Mouse (Mus musculus) forebrain, embryonic 15.5 days (tissue): ENCODE results near the gene Snap25. TPM values are rescaled to one million over a fixed set of nuclear protein-coding genes. Genes with fewer than 3 reads are reported as not detected.

Experiments used
- ATAC-seq: fragments of 200-750 bp; cut with Nextera tagmentation; replicated peaks from 2 replicates; pipeline ENCODE4 v1.8.0; 2017; ENCODE audit warnings: mild to moderate bottlenecking, moderate TSS enrichment, moderate library complexity
- H3K27ac ChIP-seq: fragments of 300-500 bp; sonication (generic); replicated peaks from 2 replicates; pipeline ENCODE4 v1.5.1; 2015; ENCODE audit warnings: mild to moderate bottlenecking, inconsistent platforms
- H3K27me3 ChIP-seq: fragments of 300-500 bp; sonication (generic); 2 replicates; pipeline ENCODE4 v1.6.1; 2015; ENCODE audit warnings: inconsistent platforms
- H3K36me3 ChIP-seq: fragments of 300-500 bp; sonication (generic); 2 replicates; pipeline ENCODE4 v1.6.1; 2015; ENCODE audit warnings: mild to moderate bottlenecking, inconsistent platforms
- H3K4me1 ChIP-seq: fragments of 300-500 bp; sonication (generic); 2 replicates; pipeline ENCODE4 v1.6.1; 2015; ENCODE audit warnings: inconsistent platforms
- H3K4me2 ChIP-seq: fragments of 300-500 bp; sonication (generic); replicated peaks from 2 replicates; pipeline ENCODE4 v1.6.1; 2015; ENCODE audit warnings: mild to moderate bottlenecking, inconsistent platforms
- H3K4me3 ChIP-seq: fragments of 300-500 bp; sonication (generic); 2 replicates; pipeline ENCODE4 v1.5.1; 2015; ENCODE audit warnings: mild to moderate bottlenecking, inconsistent platforms
- H3K9ac ChIP-seq: fragments of 300-500 bp; sonication (generic); replicated peaks from 2 replicates; pipeline ENCODE4 v1.6.1; 2015; ENCODE audit warnings: mild to moderate bottlenecking, inconsistent platforms
- H3K9me3 ChIP-seq: fragments of 300-500 bp; sonication (generic); 2 replicates; pipeline ENCODE4 v1.6.1; 2016; ENCODE audit warnings: inconsistent platforms
- WGBS: fragments of 180-500 bp; shearing (Covaris S2); methylation state at CpG from one replicate; pipeline ENCODE4 v1.1.7; 2015; ENCODE audit warnings: mixed read lengths; 5-methylcytosine and 5-hydroxymethylcytosine counted together
- polyA plus RNA-seq: library from polyadenylated mRNA; unstranded; fragments of >200 nt; fragmentation: Nextera tagmentation; extraction: Ambion mirVana; gene quantifications from 2 replicates; pipeline ENCODE4 v1.2.1, GENCODE M21; 2015

Snap25 gene
- polyA plus RNA-seq, 1 experiment from 2014 or later: 114 TPM

DNA sequence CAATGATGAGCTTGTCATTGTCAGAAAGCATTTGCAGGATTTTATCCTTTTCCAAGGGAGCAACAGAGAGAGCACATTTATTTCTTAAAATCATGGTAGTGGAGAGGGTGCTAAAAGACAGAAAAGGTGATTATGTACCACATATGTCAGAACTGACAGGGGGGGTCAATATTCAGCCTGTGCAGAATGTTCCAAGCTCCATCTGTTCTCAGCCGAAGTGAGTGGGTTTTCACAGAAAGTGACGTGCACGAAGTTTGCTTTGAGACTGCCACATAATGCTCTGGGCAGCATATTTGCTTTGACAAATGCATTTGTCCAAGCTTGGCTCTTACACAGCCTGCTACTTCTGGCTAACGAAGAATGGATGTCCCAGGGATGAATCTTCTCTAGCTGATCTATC lies 71.1 kb downstream of the Snap25 start:
- no peak overlapping the region for H3K4me2 ChIP-seq
- no peak overlapping the region for H3K9ac ChIP-seq
- no peak for ATAC-seq
- no peak overlapping the region for H3K27ac ChIP-seq
- H3K9me3 ChIP-seq: no peaks in the 10 kb centered on the region
- no peaks in the 10 kb centered on the region for H3K36me3 ChIP-seq
- no peaks in the 10 kb centered on the region for H3K27me3 ChIP-seq
- no peak overlapping the region for H3K4me3 ChIP-seq
- 62% methylated on average over 4 of the region's 4 CpGs for WGBS
- no peaks in the 10 kb centered on the region for H3K4me1 ChIP-seq

DNA sequence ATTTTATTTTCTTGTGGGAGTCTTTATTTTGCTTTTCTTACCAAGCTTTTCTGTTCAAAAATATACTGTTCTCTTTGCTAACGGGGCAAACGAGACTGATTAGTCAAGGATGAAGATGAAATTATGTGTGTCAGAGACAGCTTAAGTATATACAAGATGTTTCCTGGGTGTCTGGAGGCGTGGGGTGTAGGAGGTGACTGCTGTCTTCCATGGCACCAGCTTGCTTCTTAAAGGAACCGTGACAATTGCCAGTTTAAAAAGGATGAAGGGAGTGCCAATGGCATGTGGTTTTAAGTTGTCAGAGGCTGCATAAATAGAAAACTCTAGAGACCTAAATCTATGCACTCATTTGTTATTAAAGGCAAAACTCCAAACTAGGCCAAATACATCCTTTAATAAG lies 75.1 kb downstream of the Snap25 start:
- WGBS: 60% methylated on average over 4 of the region's 4 CpGs
- H3K9me3 ChIP-seq: no peaks in the 10 kb centered on the region
- no peak overlapping the region for H3K9ac ChIP-seq
- no peaks in the 10 kb centered on the region for H3K27me3 ChIP-seq
- H3K4me2 ChIP-seq: no peak overlapping the region
- no peak overlapping the region for H3K27ac ChIP-seq
- H3K4me3 ChIP-seq: no peak overlapping the region
- H3K36me3 ChIP-seq: no peaks in the 10 kb centered on the region
- ATAC-seq: no peak
- no peaks in the 10 kb centered on the region for H3K4me1 ChIP-seq

- no peak for ATAC-seq
- H3K4me2 ChIP-seq: no peak overlapping the region
- no peak overlapping the region for H3K9ac ChIP-seq
- H3K9me3 ChIP-seq: no peaks in the 10 kb centered on the region
- no peak overlapping the region for H3K4me3 ChIP-seq
- H3K27ac ChIP-seq: no peak overlapping the region
- no peaks in the 10 kb centered on the region for H3K27me3 ChIP-seq
- no peaks in the 10 kb centered on the region for H3K36me3 ChIP-seq
- 84% methylated on average over 1 of the region's 1 CpGs for WGBS
- no peaks in the 10 kb centered on the region for H3K4me1 ChIP-seq
These were observed 83.3 kb downstream of the Snap25 start for GRCm38 (mm10) chr2:136796518-136796917.

DNA sequence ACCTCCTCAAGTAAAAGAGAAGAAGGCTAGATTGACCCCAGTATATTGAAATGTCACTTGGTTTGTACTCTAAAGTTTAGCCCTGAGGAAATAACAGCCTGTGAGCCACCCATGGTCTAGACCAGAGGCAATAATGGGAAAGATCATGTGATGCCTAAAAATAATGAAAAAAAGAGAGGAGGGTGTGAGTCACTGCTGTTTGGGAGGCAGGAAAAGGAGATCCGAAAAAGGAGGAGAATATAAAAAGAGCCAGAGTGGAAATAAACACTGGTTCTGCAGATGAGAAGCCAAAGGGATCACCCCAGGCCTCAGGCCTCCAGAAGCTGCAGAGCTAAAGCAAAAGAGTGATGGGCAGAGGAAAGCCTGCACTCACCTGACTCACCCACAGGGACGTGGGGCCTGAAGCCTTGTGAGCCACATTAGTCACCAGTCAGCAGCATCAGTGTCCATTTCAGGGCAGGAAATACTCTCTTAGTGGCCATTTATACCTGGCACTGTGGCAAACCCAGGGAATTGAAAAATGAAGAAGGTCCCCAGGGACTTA lies 85.7 kb downstream of the Snap25 start:
- no peaks in the 10 kb centered on the region for H3K9me3 ChIP-seq
- no peak overlapping the region for H3K27ac ChIP-seq
- H3K9ac ChIP-seq: no peak overlapping the region
- no peak overlapping the region for H3K4me3 ChIP-seq
- H3K4me1 ChIP-seq: no peaks in the 10 kb centered on the region; the same call in 1 of the 2 replicates
- ATAC-seq: no peak
- H3K27me3 ChIP-seq: no peaks in the 10 kb centered on the region
- no peaks in the 10 kb centered on the region for H3K36me3 ChIP-seq
- WGBS: 78% methylated on average over 2 of the region's 2 CpGs
- H3K4me2 ChIP-seq: no peak overlapping the region

GRCm38 (mm10) chr2:136801102-136801501 lies 87.8 kb downstream of the Snap25 start:
- no peaks in the 10 kb centered on the region for H3K9me3 ChIP-seq
- no peak overlapping the region for H3K9ac ChIP-seq
- H3K27me3 ChIP-seq: no peaks in the 10 kb centered on the region
- H3K4me1 ChIP-seq: no peaks in the 10 kb centered on the region; the same call in 1 of the 2 replicates
- no peak for ATAC-seq
- no peaks in the 10 kb centered on the region for H3K36me3 ChIP-seq
- H3K4me2 ChIP-seq: no peak overlapping the region
- H3K27ac ChIP-seq: no peak overlapping the region
- no peak overlapping the region for H3K4me3 ChIP-seq

- Histone ChIP-seq H3K9ac (no peak overlapping the region), H3K27ac (no peak overlapping the region), H3K4me1 (no peaks in the 10 kb centered on the region; the same call in 1 of the 2 replicates), H3K4me3 (no peak overlapping the region), H3K27me3 (no peaks in the 10 kb centered on the region), H3K9me3 (no peaks in the 10 kb centered on the region), H3K4me2 (no peak overlapping the region), H3K36me3 (no peaks in the 10 kb centered on the region)
- ATAC-seq: no peak
- WGBS: 84% methylated on average over 3 of the region's 3 CpGs
These were observed 88.8 kb downstream of the Snap25 start for GRCm38 (mm10) chr2:136802076-136802475.

- Histone ChIP-seq H3K9me3 (no peaks in the 10 kb centered on the region), H3K4me3 (no peak overlapping the region), H3K4me1 (no peaks in the 10 kb centered on the region; the same call in 1 of the 2 replicates), H3K4me2 (no peak overlapping the region), H3K27ac (peak overlapping the region; percentile 8; the same call in 1 of the 2 replicates), H3K9ac (no peak overlapping the region), H3K27me3 (no peaks in the 10 kb centered on the region), H3K36me3 (no peaks in the 10 kb centered on the region)
- WGBS: 80% methylated on average over 7 of the region's 7 CpGs
- ATAC-seq: no peak; the same call in 1 of the 2 replicates
These were observed 89.9 kb downstream of the Snap25 start for GRCm38 (mm10) chr2:136803142-136803541.

- H3K9ac ChIP-seq: no peak overlapping the region
- H3K4me1 ChIP-seq: no peaks in the 10 kb centered on the region; the same call in 1 of the 2 replicates
- ATAC-seq: no peak
- no peak overlapping the region for H3K4me2 ChIP-seq
- H3K27ac ChIP-seq: no peak overlapping the region
- H3K27me3 ChIP-seq: no peaks in the 10 kb centered on the region
- no peaks in the 10 kb centered on the region for H3K36me3 ChIP-seq
- no peaks in the 10 kb centered on the region for H3K9me3 ChIP-seq
- no peak overlapping the region for H3K4me3 ChIP-seq
- 73% methylated on average over 8 of the region's 8 CpGs for WGBS
These were observed 94.9 kb downstream of the Snap25 start for GRCm38 (mm10) chr2:136807992-136808726.

GRCm38 (mm10) chr2:136811331-136811730 lies 98.1 kb downstream of the Snap25 start:
- H3K4me2 ChIP-seq: no peak overlapping the region
- WGBS: 100% methylated on average over 1 of the region's 1 CpGs
- H3K27ac ChIP-seq: no peak overlapping the region
- no peaks in the 10 kb centered on the region for H3K36me3 ChIP-seq
- H3K9ac ChIP-seq: no peak overlapping the region
- no peak overlapping the region for H3K4me3 ChIP-seq
- ATAC-seq: no peak
- H3K9me3 ChIP-seq: no peaks in the 10 kb centered on the region
- H3K4me1 ChIP-seq: no peaks in the 10 kb centered on the region
- H3K27me3 ChIP-seq: no peaks in the 10 kb centered on the region

DNA sequence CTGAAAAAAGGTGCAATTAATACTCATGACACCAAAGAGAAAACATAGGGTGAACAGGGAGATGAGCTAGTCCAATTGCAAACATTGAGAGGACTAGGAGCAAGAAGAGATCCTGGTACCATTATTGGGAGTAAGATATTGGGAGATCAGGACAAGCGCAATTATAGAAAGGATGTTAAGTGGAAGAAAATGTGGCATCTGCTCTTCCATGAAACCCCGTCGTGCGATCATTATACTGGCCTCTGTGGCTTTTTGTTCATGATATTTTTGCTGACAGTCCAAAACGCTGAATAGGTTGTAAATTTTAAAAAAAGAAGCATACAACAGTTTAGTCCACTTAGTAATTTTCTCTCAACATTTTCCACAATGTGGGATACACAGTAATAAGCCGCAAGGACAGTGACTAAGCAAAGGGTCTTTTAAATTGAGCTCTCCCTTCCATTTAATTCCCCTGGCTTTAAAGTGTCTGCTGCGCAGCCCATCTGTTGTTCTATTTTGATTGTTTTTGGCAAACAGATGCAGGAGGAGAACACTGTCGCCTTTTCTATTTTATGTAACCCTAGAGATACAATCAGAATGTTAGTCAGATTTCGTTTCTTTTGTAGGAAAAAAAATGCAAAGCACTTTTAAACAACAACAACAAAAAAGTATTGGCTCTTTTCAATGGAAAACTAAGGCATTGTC lies 103.6 kb downstream of the Snap25 start:
- WGBS: 67% methylated on average over 9 of the region's 9 CpGs
- Histone ChIP-seq H3K27me3 (no peaks in the 10 kb centered on the region), H3K27ac (no peak overlapping the region), H3K36me3 (no peaks in the 10 kb centered on the region), H3K9ac (no peak overlapping the region), H3K4me2 (no peak overlapping the region), H3K9me3 (no peaks in the 10 kb centered on the region), H3K4me3 (no peak overlapping the region), H3K4me1 (no peaks in the 10 kb centered on the region)
- no peak for ATAC-seq

GRCm38 (mm10) chr2:136823751-136824716 lies 110.8 kb downstream of the Snap25 start:
- Histone ChIP-seq H3K4me2 (no peak overlapping the region), H3K4me1 (no peaks in the 10 kb centered on the region), H3K4me3 (no peak overlapping the region), H3K9ac (no peak overlapping the region), H3K27ac (no peak overlapping the region), H3K9me3 (no peaks in the 10 kb centered on the region), H3K36me3 (no peaks in the 10 kb centered on the region), H3K27me3 (no peaks in the 10 kb centered on the region)
- WGBS: 54% methylated on average over 5 of the region's 5 CpGs
- ATAC-seq: no peak
